Mouse (Mus musculus): ENCODE data around the gene Olfr877. TPM values are rescaled to one million over a fixed set of nuclear protein-coding genes. Genes with fewer than 3 reads are reported as not detected.

Olfr877 gene
- not detected in 2 replicates for polyA plus RNA-seq (2016; fragmentation: Nextera tagmentation; extraction: Ambion mirVana)

DNA sequence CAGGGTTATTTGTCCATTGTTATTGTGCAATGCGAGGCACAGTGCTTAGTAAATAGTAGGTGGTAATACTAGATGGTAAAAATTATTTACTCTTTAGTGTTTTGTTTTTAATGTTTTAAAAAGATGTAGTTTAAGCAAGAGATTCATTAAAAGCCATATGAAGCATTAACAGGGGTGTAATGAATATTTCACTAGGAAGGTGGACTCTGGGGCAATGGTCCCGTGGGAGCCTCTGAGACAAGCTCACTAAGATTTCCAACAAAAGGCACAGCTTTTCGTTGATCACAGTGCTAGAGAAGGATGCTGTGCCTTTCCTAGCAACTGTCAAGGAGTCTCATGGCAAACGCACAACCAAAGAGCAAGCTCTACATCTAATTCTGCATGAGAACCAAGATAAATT, at the start of gene Olfr877:
Gene Olfr877, plus strand, starts transcription at position 301 of the 400 bp plus-strand sequence.
- Histone ChIP-seq H3K9me3 (replicated peaks) (no peaks in the 10 kb centered on the region), H3K27me3 (ENCODE audit: low read depth, poor library complexity, severe bottlenecking) (no peaks in the 10 kb centered on the region), H3K4me1 (no peaks in the 10 kb centered on the region), H3K27ac (no peak within 1 kb of the TSS), H3K4me3 (no peak within 1 kb of the TSS), H3K36me3 (no peaks in the 10 kb centered on the region)
- 89% methylated on average over 4 of the region's 4 CpGs for WGBS
- DNase-seq (ENCODE audit: low spot score): no peak

- DNase-seq (ENCODE audit: low spot score): no peak
Measured at GRCm38 (mm10) chr9:37807235-37807634, 46.8 kb upstream of the Olfr877 start.

GRCm38 (mm10) chr9:37808456-37808855, 45.6 kb upstream of the Olfr877 start:
- H3K4me1 ChIP-seq: no peaks in the 10 kb centered on the region

More at GRCm38 (mm10) chr9:37807235-37807634, 46.8 kb upstream of the Olfr877 start:
- H3K27ac ChIP-seq: no peak overlapping the region
- no peak overlapping the region for H3K4me3 ChIP-seq
- H3K36me3 ChIP-seq: no peaks in the 10 kb centered on the region
- no peaks in the 10 kb centered on the region for H3K4me1 ChIP-seq
- no peaks in the 10 kb centered on the region for H3K9me3 ChIP-seq (replicated peaks)
- no peaks in the 10 kb centered on the region for H3K27me3 ChIP-seq (ENCODE audit: low read depth, poor library complexity, severe bottlenecking)

GRCm38 (mm10) chr9:37808976-37809375, 45.1 kb upstream of the Olfr877 start:
- WGBS: 87% methylated on average over 2 of the region's 2 CpGs

More at GRCm38 (mm10) chr9:37808456-37808855, 45.6 kb upstream of the Olfr877 start:
- Histone ChIP-seq H3K27me3 (ENCODE audit: low read depth, poor library complexity, severe bottlenecking) (no peaks in the 10 kb centered on the region), H3K4me3 (no peak overlapping the region), H3K27ac (no peak overlapping the region), H3K36me3 (no peaks in the 10 kb centered on the region), H3K9me3 (replicated peaks) (no peaks in the 10 kb centered on the region)
- DNase-seq (ENCODE audit: low spot score): no peak
- 90% methylated on average over 3 of the region's 3 CpGs for WGBS

GRCm38 (mm10) chr9:37814696-37815095, 39.4 kb upstream of the Olfr877 start:
- H3K27ac ChIP-seq: no peak overlapping the region
- H3K4me3 ChIP-seq: no peak overlapping the region
- no peaks in the 10 kb centered on the region for H3K9me3 ChIP-seq (replicated peaks)
- WGBS: 89% methylated on average over 3 of the region's 3 CpGs
- no peaks in the 10 kb centered on the region for H3K36me3 ChIP-seq
- DNase-seq (ENCODE audit: low spot score): no peak
- H3K27me3 ChIP-seq (ENCODE audit: low read depth, poor library complexity, severe bottlenecking): no peaks in the 10 kb centered on the region
- no peaks in the 10 kb centered on the region for H3K4me1 ChIP-seq

More at GRCm38 (mm10) chr9:37808976-37809375, 45.1 kb upstream of the Olfr877 start:
- no peak overlapping the region for H3K27ac ChIP-seq
- no peaks in the 10 kb centered on the region for H3K27me3 ChIP-seq (ENCODE audit: low read depth, poor library complexity, severe bottlenecking)
- H3K36me3 ChIP-seq: no peaks in the 10 kb centered on the region
- H3K9me3 ChIP-seq (replicated peaks): no peaks in the 10 kb centered on the region
- no peak overlapping the region for H3K4me3 ChIP-seq
- H3K4me1 ChIP-seq: no peaks in the 10 kb centered on the region
- no peak for DNase-seq (ENCODE audit: low spot score)

DNA sequence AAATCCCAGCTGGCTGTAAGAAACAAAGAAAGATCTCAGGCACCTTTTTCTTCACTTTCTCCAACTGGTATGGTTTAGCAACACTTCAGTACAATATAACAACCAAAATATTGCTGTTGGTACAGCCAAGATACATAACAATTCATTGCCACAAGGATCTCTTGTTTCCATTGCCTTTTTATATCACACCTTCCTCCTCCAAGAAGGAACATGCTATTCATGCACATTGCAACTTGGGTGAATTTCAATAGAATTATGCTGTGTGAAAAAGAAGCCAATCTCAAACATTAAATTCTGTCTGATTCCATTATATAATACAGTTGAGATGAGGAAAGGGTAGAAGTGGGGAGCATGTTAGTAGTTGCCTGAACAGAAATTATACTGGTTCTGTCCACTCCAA, 24.2 kb upstream of the Olfr877 start:
- no peak for DNase-seq (ENCODE audit: low spot score)
- Histone ChIP-seq H3K4me1 (no peaks in the 10 kb centered on the region), H3K4me3 (no peak overlapping the region), H3K36me3 (no peaks in the 10 kb centered on the region), H3K9me3 (replicated peaks) (no peaks in the 10 kb centered on the region), H3K27me3 (ENCODE audit: low read depth, poor library complexity, severe bottlenecking) (no peaks in the 10 kb centered on the region), H3K27ac (no peak overlapping the region)

GRCm38 (mm10) chr9:37833341-37833740, 20.7 kb upstream of the Olfr877 start:
- Histone ChIP-seq H3K27ac (no peak overlapping the region), H3K4me1 (no peaks in the 10 kb centered on the region), H3K27me3 (ENCODE audit: low read depth, poor library complexity, severe bottlenecking) (no peaks in the 10 kb centered on the region), H3K4me3 (no peak overlapping the region), H3K9me3 (replicated peaks) (no peaks in the 10 kb centered on the region), H3K36me3 (no peaks in the 10 kb centered on the region)
- no peak for DNase-seq (ENCODE audit: low spot score)
- WGBS: 88% methylated on average over 1 of the region's 1 CpGs

- Histone ChIP-seq H3K27ac (no peak overlapping the region), H3K4me1 (no peaks in the 10 kb centered on the region), H3K9me3 (replicated peaks) (no peaks in the 10 kb centered on the region), H3K36me3 (no peaks in the 10 kb centered on the region), H3K4me3 (no peak overlapping the region), H3K27me3 (ENCODE audit: low read depth, poor library complexity, severe bottlenecking) (no peaks in the 10 kb centered on the region)
- 85% methylated on average over 2 of the region's 2 CpGs for WGBS
- DNase-seq (ENCODE audit: low spot score): no peak
Measured at GRCm38 (mm10) chr9:37849267-37849666, 4.8 kb upstream of the Olfr877 start.

DNA sequence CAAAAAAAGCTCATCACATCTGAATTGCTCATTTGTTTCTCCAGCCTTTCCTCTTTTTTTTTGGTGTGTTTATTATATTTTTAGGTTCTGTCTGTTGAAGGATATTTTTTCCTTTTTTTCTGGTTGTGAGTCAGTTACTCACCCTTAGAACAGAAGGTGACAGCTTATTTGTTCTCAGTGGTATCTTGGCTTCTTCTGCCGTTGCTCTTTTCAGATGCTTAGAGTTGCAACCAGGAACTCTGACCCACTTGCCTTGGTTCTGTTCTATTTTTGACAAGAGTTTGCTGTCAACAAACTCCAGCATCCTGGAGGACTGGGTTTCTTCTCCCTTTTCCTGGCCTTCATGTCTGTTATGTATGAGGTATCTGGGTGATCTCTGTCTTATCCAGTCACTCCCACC, 9.3 kb downstream of the Olfr877 start:
- Histone ChIP-seq H3K27ac (no peak overlapping the region), H3K4me3 (no peak overlapping the region), H3K27me3 (ENCODE audit: low read depth, poor library complexity, severe bottlenecking) (no peaks in the 10 kb centered on the region), H3K4me1 (no peaks in the 10 kb centered on the region), H3K9me3 (replicated peaks) (no peaks in the 10 kb centered on the region), H3K36me3 (no peaks in the 10 kb centered on the region)
- 75% methylated on average over 1 of the region's 1 CpGs for WGBS
- no peak for DNase-seq (ENCODE audit: low spot score)

- H3K4me3 ChIP-seq: no peak overlapping the region
- no peaks in the 10 kb centered on the region for H3K27me3 ChIP-seq (ENCODE audit: low read depth, poor library complexity, severe bottlenecking)
- no peaks in the 10 kb centered on the region for H3K9me3 ChIP-seq (replicated peaks)
- 76% methylated on average over 1 of the region's 1 CpGs for WGBS
- no peaks in the 10 kb centered on the region for H3K36me3 ChIP-seq
- no peaks in the 10 kb centered on the region for H3K4me1 ChIP-seq
- DNase-seq (ENCODE audit: low spot score): no peak
- no peak overlapping the region for H3K27ac ChIP-seq
Measured at GRCm38 (mm10) chr9:37870246-37870645, 16.2 kb downstream of the Olfr877 start.

DNA sequence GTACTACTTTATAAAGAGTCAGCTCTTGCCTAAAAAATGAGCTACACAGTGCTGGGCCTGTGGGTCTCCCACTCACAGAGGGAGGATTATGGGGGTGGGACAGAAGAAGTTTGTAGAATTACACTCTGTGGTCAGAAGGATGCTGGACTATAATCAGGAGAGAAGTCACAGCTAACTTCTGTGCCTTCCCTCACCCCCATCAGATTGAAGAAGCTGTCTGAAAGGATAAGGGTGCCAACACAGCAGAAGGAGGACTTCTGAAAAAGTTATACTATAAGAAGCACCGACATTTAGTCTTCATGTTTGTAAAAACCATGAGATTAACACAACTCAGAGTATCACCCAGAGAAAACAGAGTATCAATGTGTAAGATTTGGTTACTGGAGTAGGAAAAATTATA, 17.0 kb downstream of the Olfr877 start:
- Histone ChIP-seq H3K27me3 (ENCODE audit: low read depth, poor library complexity, severe bottlenecking) (no peaks in the 10 kb centered on the region), H3K27ac (no peak overlapping the region), H3K4me3 (no peak overlapping the region), H3K36me3 (no peaks in the 10 kb centered on the region), H3K9me3 (replicated peaks) (no peaks in the 10 kb centered on the region), H3K4me1 (no peaks in the 10 kb centered on the region)
- DNase-seq (ENCODE audit: low spot score): no peak
- 85% methylated on average over 1 of the region's 1 CpGs for WGBS

- H3K4me1 ChIP-seq: no peaks in the 10 kb centered on the region
- no peak overlapping the region for H3K4me3 ChIP-seq
- H3K36me3 ChIP-seq: no peaks in the 10 kb centered on the region
- no peak for DNase-seq (ENCODE audit: low spot score)
- no peaks in the 10 kb centered on the region for H3K27me3 ChIP-seq (ENCODE audit: low read depth, poor library complexity, severe bottlenecking)
- H3K9me3 ChIP-seq (replicated peaks): no peaks in the 10 kb centered on the region
- no peak overlapping the region for H3K27ac ChIP-seq
- 69% methylated on average over 1 of the region's 1 CpGs for WGBS
Measured at GRCm38 (mm10) chr9:37871536-37871935, 17.5 kb downstream of the Olfr877 start.

GRCm38 (mm10) chr9:37890960-37891359, 36.9 kb downstream of the Olfr877 start:
- Histone ChIP-seq H3K27ac (no peak overlapping the region), H3K27me3 (ENCODE audit: low read depth, poor library complexity, severe bottlenecking) (no peaks in the 10 kb centered on the region), H3K36me3 (no peaks in the 10 kb centered on the region), H3K4me1 (no peaks in the 10 kb centered on the region), H3K9me3 (replicated peaks) (no peaks in the 10 kb centered on the region), H3K4me3 (no peak overlapping the region)
- no peak for DNase-seq (ENCODE audit: low spot score)
- 43% methylated on average over 2 of the region's 2 CpGs for WGBS

GRCm38 (mm10) chr9:37896661-37897060, 42.6 kb downstream of the Olfr877 start, which contains the start of gene Olfr145:
Gene Olfr145 (plus strand): TSS chr9:37896724.
- DNase-seq (ENCODE audit: low spot score): no peak
- 76% methylated on average over 2 of the region's 2 CpGs for WGBS
- Histone ChIP-seq H3K36me3 (no peaks in the 10 kb centered on the region), H3K27ac (no peak within 1 kb of the TSS), H3K27me3 (ENCODE audit: low read depth, poor library complexity, severe bottlenecking) (no peaks in the 10 kb centered on the region), H3K4me1 (no peaks in the 10 kb centered on the region), H3K9me3 (replicated peaks) (no peaks in the 10 kb centered on the region), H3K4me3 (no peak within 1 kb of the TSS)

Data from limb, embryonic 10.5 days (tissue).